Mouse (Mus musculus): ENCODE results near the gene Echdc3.

- no peak for TF ChIP-seq EP300 (optimal IDR thresholded peaks at IDR 0.05)
- TF ChIP-seq CTCF (IDR thresholded peaks at IDR 0.05; ENCODE audit: low read depth): no peak
Observed at GRCm38 (mm10) chr2:6146901-6147300, 65.9 kb downstream of the Echdc3 start.

All from stomach, postnatal 0 days (tissue).